Mouse (Mus musculus): Measurements from ENCODE around the gene Ggta1.

Gene Ggta1

GRCm38 (mm10) chr2:35462791-35463281, at the start of gene Ggta1:
TSS of gene Ggta1 (minus strand) at chr2:35463231.
- no peak for DNase-seq (ENCODE audit: low spot score)

GRCm38 (mm10) chr2:35512226-35512625, 49.2 kb upstream of the Ggta1 start:
- DNase-seq (ENCODE audit: low spot score): no peak

- DNase-seq (ENCODE audit: low spot score): no peak
Measured at GRCm38 (mm10) chr2:35510920-35511319, 47.9 kb upstream of the Ggta1 start.

- no peak for DNase-seq (ENCODE audit: low spot score)
Measured at GRCm38 (mm10) chr2:35509888-35510287, 46.9 kb upstream of the Ggta1 start.

- peak; percentile 58 for DNase-seq (ENCODE audit: low spot score)
Measured at GRCm38 (mm10) chr2:35509343-35509667, 46.3 kb upstream of the Ggta1 start.

- DNase-seq (ENCODE audit: low spot score): no peak
Measured at GRCm38 (mm10) chr2:35508597-35509342, 45.7 kb upstream of the Ggta1 start.

- peak; percentile 30 for DNase-seq (ENCODE audit: low spot score)
Measured at GRCm38 (mm10) chr2:35507191-35507511, 44.1 kb upstream of the Ggta1 start.

GRCm38 (mm10) chr2:35506311-35507190, 43.5 kb upstream of the Ggta1 start:
- no peak for DNase-seq (ENCODE audit: low spot score)

- no peak for DNase-seq (ENCODE audit: low spot score)
Measured at GRCm38 (mm10) chr2:35505519-35506286, 42.7 kb upstream of the Ggta1 start.

GRCm38 (mm10) chr2:35504417-35504776, 41.4 kb upstream of the Ggta1 start:
- no peak for DNase-seq (ENCODE audit: low spot score)

- DNase-seq (ENCODE audit: low spot score): peak; percentile 79
Measured at GRCm38 (mm10) chr2:35503723-35504416, 40.8 kb upstream of the Ggta1 start.

GRCm38 (mm10) chr2:35503021-35503722, 40.1 kb upstream of the Ggta1 start:
- DNase-seq (ENCODE audit: low spot score): no peak

GRCm38 (mm10) chr2:35502561-35502960, 39.5 kb upstream of the Ggta1 start:
- no peak for DNase-seq (ENCODE audit: low spot score)

GRCm38 (mm10) chr2:35499474-35499873, 36.4 kb upstream of the Ggta1 start:
- DNase-seq (ENCODE audit: low spot score): no peak

- DNase-seq (ENCODE audit: low spot score): no peak
Measured at GRCm38 (mm10) chr2:35498961-35499360, 35.9 kb upstream of the Ggta1 start.

- DNase-seq (ENCODE audit: low spot score): no peak
Measured at GRCm38 (mm10) chr2:35497662-35498196, 34.7 kb upstream of the Ggta1 start.

- no peak for DNase-seq (ENCODE audit: low spot score)
Measured at GRCm38 (mm10) chr2:35496279-35497013, 33.4 kb upstream of the Ggta1 start.

GRCm38 (mm10) chr2:35495486-35496278, 32.7 kb upstream of the Ggta1 start:
- no peak for DNase-seq (ENCODE audit: low spot score)

- DNase-seq (ENCODE audit: low spot score): no peak
Measured at GRCm38 (mm10) chr2:35493566-35493965, 30.5 kb upstream of the Ggta1 start.
